Mouse (Mus musculus): ENCODE results near the gene Fscn2.
"Not testable (repeated sequence)": the region's sequence is repeated elsewhere in the genome, so short reads cannot be mapped to it uniquely, and the experiment has no call there.

Fscn2 gene

GRCm38 (mm10) chr11:120346383-120347034 lies 14.8 kb upstream of the Fscn2 start:
- DNase-seq (ENCODE audit: low spot score): peak; percentile 3

GRCm38 (mm10) chr11:120347301-120347700 lies 14.0 kb upstream of the Fscn2 start:
- peak; percentile 8 for DNase-seq (ENCODE audit: low spot score)

DNA sequence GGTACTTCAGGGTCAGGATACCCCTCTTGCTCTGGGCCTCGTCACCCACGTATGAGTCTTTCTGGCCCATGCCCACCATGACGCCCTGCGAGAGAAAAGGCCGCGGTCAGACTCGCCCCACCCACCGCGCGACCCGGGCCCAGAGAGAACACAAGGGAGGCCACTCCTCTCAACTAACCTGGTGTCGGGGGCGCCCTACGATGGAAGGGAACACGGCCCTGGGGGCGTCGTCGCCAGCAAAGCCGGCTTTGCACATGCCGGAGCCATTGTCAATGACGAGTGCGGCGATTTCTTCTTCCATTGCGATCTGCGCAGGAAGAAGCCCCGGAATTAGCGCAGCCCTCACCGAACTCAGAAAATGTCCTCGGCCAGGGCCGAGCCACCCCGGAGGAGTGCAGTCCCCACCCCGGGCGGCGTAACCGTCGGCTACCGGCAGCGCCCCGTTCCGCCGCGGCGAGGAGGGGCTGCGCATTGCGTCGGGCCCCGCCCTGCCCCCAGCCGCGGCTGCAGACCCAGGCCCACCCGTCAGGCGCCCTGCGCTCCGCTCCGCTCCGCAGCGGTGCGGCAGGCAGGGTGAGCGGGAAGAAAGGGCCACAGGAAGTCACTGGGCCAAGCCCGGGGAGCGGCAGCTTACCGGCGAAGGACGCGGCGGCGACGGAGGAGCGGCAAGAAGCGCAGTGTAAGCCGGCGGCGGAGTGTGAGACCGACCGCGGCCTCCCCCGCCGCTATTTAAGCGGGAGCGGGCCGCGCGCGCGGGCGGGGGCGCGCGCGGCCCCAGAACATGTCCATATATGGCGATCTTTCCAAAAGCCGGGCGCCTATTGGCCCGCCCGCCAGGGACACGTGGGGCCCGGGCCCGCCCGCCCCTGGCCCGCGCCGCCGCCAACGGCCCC lies 13.3 kb upstream of the Fscn2 start, which contains the start of gene Actg1:
Gene Actg1, minus strand, starts transcription at position 752 of the 893 bp plus-strand sequence.
- peak; percentile 77 for DNase-seq (ENCODE audit: low spot score)

DNA sequence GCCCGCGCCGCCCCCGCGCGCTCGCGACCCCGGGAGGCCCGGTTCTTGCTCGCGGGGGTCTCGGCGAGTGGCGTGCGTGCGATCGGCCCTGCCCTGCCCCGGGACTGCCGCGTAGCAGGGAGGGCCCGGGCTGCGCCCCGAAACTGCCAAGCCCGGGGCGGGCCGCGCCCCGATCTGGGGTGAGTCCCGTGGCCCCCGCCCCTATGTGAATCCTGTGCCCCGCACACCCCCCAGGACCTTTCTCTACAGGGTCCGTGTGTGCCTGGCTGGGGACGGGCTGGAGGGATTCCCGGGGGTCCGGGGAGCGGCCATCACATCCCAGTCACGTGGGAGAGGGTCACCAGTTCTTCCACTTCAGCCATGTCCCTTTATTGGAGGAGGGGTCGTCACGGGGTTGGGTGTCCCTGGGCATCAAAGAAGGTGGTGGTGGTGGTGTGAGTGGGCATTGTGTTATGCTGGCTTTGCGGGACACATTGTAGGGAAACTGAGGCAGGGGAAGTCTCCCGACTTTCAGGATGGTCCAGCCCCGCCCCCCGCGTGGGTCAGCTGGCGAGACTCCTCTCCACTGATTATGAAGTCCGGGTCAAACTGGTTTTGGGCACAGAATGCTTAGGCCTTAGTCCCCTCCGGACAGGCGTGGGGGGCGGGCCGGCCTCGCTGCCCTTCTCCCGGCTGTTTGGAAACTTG lies 12.5 kb upstream of the Fscn2 start:
- peak; percentile 60 for DNase-seq (ENCODE audit: low spot score)

DNA sequence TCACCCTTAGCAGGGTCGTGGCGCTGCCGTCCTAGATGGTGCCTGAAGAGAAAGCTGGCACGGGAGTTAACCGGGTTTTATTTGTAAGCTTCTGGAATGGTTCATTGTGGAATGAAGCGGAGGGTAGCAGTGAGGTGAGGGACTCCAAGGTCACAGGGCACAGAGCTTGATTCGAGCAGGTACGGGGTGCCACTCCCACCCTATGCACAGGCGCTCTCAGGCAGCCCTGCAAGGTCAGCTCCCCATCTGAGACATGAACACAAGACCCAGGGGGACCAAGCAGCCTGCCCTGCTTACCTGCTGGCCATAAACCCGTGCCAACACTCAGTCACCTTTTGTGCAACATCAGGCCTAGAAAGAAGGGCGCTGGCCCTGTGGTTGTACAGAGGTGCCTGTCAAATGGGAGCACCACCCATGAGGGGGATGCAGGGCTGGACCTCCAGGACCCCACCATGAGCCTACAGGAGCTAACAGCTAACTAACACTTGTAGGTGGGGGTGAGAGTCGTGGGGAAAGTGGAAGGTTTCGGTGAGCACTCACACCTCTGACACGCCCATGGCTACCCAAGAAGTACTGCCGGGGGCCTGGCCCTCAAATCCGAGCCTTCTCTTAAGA lies 11.9 kb upstream of the Fscn2 start:
- peak; percentile 52 for DNase-seq (ENCODE audit: low spot score)

DNA sequence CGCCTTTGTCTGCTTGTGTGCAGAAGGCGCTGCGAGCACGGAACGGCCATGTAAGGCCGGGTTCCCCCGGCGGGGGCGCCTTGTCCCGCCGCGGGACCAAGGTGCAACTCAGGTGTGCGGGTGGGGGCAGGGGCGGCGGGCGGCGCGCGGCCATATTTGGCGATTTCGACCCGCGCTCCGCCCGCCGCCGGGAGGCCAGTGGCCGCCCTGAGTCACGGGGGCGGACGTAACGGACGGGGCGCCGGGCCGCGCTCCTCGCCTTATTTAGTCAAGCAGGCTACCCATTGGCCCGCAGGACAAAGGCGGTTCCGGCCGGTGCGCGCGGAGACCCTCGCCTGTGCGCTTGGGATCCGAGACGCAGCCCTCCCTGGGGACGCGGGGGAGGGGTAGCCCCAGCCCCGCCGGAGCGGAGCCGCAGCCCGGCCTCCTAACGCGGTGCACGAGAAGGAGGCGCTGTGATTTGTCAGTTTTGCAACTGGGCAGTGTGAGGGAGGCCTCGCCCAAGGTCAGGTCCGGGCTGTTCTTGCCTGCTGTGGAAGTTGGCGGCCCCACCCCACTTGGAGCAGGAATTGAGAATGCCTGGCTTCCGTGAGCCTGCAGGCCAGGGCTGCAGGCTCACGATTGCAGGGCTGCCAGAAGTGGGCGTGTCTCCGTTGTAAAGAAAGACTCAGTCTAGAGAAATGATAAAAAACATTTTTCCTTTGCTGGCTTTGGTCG lies 11.2 kb upstream of the Fscn2 start:
- DNase-seq (ENCODE audit: low spot score): peak; percentile 88

DNA sequence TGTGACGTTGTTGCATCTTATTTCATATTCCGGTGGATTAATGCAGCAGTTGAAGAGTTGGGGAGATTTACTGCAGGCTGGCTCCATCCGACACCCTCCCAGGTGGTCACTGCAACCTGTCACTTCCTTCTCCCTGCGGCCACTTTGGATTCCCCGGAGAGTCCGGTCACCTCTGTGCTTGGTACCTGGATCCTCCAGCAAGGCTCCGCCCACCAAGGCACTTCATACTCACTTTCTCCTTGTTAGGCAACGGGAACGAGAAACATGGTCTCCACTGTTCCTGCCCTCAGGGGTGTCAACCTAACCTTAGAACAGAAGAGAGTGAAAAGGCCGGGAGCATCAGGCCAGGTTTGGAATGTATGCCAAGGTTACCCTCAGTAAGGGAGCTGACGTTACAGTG lies 10.6 kb upstream of the Fscn2 start:
- peak; percentile 44 for DNase-seq (ENCODE audit: low spot score)

DNA sequence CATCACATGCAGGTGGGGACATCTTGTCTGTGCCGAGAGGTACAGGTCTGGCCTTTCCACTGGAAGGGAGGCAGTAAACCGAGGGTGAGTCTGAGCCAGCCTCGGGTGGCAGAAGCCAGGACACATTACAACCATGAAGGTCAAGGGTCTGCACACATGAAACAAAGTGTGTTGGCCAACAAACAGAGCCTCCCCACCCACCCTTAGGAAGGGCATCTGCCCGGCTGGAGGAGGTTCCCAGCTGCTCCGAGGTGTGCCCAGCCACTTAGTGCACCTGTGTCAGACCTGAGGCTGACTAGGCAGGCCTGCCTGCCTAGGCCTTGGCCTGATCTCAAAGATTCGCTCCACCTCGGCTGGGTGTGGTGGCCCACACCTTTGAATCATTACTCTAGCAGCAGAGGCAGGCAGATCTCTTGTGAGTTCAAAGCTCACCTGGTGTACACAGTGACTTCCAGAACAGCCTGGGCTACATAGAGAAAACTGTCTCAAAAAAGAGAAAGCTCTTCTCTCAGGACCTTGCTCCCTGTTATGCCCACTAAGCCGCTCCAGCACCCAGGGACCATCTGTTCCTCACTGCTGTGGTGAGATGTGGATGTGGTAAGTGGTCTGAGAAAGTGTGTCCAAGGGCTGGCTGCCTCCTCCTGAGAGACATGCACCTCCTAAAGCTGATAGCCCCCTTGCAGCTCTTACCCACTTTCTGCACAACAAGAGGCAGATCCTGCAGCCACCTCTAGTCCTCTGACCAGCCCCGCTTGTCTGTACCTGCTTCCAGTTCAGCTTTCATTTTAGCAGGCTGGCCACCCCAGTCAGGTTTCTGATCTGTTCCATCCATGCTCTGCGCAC lies 9.9 kb upstream of the Fscn2 start:
- DNase-seq (ENCODE audit: low spot score): peak; percentile 9

DNA sequence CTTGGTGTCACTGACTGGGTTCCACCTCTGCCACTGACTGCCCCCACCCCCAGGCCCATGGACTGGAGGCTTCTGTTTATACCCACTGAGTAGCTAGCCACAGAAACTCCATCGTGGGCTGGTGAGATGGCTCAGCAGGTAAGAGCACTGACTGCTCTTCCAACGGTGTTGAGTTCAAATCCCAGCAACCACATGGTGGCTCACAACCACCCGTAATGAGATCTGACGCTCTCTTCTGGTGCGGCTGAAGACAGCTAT lies 9.3 kb upstream of the Fscn2 start:
- not testable (repeated sequence) for DNase-seq (ENCODE audit: low spot score)

- DNase-seq (ENCODE audit: low spot score): peak; percentile 16
Measured at GRCm38 (mm10) chr11:120352571-120353290, 8.6 kb upstream of the Fscn2 start.

DNA sequence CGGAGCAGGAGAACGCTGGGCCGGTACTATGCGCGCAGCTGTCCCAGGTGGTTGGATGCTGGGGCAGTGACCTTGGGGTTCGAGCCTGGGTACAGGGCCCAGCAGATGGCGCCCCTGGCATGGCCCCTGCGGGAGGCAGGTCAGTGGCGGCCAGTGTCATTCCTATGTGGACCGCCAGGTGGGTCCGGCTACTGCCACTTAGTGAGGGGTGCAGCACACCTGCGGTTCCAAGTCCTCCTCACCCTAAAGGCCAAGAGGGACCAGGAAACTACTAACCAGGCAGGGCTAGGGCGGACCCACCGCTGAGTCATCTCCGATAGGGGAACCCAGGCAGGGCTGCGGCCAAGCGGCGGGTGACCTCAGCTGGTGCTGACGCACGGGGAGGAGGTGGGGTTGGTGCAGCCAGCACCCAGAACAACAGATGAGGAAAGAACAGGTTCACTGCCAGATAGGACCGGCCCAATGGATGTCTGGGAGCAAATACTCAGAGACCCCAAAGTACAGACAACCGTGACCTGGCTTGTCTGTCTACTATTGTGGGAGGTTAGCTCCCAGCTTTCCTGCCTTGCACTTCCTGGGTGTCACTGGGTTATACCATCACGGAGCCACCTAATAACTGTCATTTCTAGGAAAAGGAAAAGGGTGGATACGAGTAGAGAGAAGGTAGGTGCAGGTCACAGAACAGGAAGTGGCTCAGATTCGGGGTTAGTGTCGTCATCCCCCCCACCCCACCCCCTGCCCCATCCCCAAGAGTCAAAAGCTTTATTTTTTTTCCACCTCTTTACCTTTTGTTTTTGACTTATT lies 7.6 kb upstream of the Fscn2 start:
- DNase-seq (ENCODE audit: low spot score): peak; percentile 79

DNA sequence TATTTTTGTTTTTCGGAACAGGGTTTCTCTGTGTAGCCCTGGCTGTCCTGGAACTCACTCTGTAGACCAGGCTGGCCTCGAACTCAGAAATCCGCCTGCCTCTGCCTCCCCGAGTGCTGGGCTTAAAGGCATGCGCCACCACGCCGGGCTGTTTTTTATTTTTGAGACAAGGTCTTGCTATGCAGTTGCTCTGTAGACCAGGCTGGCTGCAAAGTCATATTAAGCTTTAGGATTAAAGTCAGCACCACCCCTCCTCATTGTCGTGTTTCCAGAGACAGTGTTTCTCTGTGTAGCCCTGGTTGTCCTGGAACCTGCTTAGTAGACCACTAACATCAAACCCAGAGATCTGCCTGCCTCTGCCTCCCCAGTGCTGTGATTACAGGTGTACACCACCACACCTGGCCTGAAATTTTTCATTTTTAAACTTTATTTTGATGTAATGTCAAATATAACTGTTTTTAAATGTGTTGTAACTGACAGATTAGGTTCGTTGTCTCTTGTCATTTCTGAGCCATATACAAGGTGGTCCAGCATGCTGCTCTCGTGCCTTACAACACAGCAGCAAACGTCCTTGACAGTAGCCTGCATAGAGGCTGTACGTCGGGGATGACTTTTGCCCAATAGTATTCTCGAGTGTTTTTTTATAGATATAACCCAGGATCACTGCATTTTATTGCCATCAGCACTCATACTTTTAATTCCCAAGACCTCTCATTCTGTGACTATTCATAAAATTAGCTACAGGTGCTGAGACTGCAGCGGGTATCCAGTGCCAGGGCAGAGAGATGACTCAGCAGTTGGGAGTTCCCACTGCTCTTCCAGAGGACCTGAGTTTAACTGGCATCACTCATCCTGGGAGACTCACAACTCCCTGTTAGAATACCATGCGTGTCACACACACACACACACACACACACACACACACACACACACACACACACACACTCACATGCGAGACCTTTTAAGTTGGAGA lies 6.7 kb upstream of the Fscn2 start:
- no peak for DNase-seq (ENCODE audit: low spot score)

DNA sequence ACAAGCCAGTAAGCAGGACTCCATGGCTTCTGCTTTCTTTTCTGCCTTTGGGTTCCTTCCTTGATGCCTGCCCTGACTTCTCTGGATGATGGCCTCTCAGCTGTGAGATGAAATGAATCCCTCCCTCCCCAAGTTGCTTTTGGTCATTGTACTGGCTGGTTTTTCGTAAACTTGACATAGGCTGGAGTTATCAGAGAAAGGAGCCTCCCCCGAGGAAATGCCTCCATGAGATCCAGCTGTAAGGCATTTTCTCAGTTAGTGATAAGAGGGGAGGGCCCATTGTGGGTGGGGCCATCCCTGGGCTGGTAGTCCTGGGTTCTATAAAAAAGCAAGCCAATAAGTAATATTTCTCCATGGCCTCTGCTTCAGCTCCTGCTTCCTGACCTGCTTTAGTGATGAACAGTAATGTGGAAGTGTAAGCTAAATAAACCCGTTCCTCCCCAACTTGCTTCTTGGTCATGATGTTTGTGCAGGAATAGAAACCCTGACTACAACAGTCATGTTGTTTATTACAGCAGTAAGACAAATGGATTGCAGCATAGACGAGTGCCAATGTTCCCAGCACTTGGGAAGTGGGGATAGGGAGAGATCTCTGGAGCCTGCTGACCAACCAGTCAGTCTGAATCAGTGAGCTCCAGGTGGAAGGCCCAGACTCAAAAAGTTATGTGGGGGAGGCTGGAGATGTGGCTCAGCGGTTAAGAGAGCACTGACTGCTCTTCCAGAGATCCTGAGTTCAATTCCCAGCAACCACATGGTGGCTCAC lies 5.9 kb upstream of the Fscn2 start:
- no peak for DNase-seq (ENCODE audit: low spot score)

- no peak for DNase-seq (ENCODE audit: low spot score)
Measured at GRCm38 (mm10) chr11:120356319-120356840, 5.0 kb upstream of the Fscn2 start.

DNA sequence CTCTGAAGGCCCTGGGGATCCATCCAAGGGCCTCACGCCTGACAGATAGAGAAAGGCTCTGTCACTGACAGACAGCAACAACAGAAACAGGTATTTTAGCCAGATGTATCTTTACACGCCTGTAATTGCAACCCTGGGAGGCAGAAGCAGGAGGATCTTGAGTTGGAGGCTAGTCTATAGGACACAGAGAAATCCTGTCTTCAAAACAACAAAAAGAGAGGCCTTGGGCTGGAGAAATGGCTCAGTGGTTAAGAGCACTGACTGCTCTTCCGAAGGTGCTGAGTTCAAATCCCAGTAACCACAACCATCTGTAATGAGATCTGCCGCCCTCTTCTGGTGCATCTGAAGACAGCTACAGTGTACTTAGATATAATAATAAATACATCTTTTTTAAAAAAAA lies 4.4 kb upstream of the Fscn2 start:
- no peak for DNase-seq (ENCODE audit: low spot score)

- DNase-seq (ENCODE audit: low spot score): no peak
Measured at GRCm38 (mm10) chr11:120357791-120358401, 3.4 kb upstream of the Fscn2 start.

DNA sequence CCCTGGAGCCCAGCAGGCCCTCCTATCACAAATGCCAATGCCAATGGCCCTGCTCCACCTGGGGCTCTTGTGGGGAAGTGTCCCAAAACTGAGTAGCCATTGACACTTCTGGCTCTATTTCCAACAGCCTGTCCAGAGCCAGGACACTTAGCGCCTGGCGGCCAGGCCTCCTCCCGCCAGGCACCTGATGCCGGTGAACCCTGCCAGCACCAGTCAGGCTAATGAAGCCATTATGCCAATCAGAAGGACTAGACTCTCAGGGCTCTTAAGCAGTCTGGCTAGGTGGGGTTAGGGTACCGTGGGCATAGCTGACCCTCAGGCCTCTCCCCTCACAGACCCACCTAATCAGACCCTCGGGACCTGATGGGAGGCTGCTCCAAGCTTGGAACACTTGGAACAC lies 1.9 kb upstream of the Fscn2 start:
- no peak for DNase-seq (ENCODE audit: low spot score)
